Mouse (Mus musculus): ENCODE data around the gene Gstp3. TPM values are rescaled to one million over a fixed set of nuclear protein-coding genes. Genes with fewer than 3 reads are reported as not detected.

Gene Gstp3
- polyA plus RNA-seq, 1 experiment = 18.0 TPM

DNA sequence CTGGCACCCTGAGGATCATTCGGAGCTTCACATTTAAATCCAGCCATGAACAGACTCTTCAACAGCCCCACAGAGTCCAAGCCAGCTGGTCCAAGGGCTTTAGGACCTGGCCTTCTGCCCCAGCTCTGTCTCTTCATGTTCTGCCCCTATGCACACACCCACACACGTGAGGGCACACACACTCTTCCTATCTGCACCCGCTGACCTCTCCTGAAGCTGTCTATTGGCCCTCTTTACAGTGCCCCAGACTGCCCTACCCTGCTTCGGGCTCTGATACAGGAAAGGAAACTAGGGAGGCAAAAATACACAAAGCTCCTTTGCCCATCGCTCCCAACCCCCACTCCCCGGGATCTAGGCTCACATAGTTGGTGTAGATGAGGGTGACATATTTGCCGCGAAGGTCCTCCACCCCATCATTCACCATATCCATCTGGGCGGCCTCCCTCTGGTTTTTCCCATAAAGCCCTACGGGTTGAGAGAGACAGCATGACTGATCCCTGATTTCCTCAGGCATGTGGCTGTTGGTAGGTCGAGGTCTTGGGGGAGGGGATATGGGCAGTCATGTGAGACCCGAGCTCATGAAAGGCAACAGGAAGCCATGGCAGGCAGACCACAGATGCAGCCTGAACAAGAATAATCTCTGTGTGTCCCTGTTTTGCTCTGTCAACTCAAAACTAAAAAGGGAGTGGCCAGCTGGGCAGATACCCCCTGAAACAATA is 22.9 kb downstream of the Gstp3 start:
- H3K27ac ChIP-seq (ENCODE audit: control insufficient read depth, insufficient read depth, low read depth, low read length, poor library complexity) = no peak overlapping the region
- WGBS = 67% methylated on average over 12 of the region's 12 CpGs
- TF ChIP-seq CTCF (IDR thresholded peaks at IDR 0.05; ENCODE audit: control insufficient read depth, insufficient read depth, low read length) (no peak), POLR2A (IDR thresholded peaks at IDR 0.05; ENCODE audit: borderline replicate concordance, control insufficient read depth, low read depth, low read length) (no peak)
- H3K4me3 ChIP-seq (replicated peaks; ENCODE audit: control insufficient read depth, low read depth, low read length) = no peak overlapping the region
- H3K4me1 ChIP-seq (ENCODE audit: control insufficient read depth, insufficient read depth, low read length) = no peaks in the 10 kb centered on the region; the same call in 1 of the 2 replicates

DNA sequence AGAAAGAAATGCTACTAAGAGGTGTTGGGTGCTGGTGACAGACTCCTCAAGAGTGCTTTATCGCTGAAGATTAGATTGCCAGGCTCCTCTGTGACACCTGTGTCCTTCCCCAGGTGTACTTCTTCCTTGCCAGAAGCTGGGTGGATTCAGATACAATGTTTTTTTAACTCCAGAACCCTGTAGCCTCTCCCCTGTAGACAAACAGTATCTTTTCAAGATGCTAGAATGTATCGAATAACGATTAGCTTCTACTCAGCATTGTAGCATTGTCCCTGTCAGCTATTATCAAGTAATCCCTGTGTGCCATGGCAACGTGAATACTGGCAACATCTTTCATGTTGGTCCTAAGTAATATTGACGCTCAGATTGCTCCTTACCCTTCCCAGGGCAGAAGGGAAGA is 25.6 kb downstream of the Gstp3 start:
- no peaks in the 10 kb centered on the region; the same call in 1 of the 2 replicates for H3K4me1 ChIP-seq (ENCODE audit: control insufficient read depth, insufficient read depth, low read length)
- TF ChIP-seq CTCF (IDR thresholded peaks at IDR 0.05; ENCODE audit: control insufficient read depth, insufficient read depth, low read length) (no peak), POLR2A (IDR thresholded peaks at IDR 0.05; ENCODE audit: borderline replicate concordance, control insufficient read depth, low read depth, low read length) (no peak)
- no peak overlapping the region for H3K4me3 ChIP-seq (replicated peaks; ENCODE audit: control insufficient read depth, low read depth, low read length)
- H3K27ac ChIP-seq (ENCODE audit: control insufficient read depth, insufficient read depth, low read depth, low read length, poor library complexity) = no peak overlapping the region
- WGBS = 81% methylated on average over 5 of the region's 5 CpGs

DNA sequence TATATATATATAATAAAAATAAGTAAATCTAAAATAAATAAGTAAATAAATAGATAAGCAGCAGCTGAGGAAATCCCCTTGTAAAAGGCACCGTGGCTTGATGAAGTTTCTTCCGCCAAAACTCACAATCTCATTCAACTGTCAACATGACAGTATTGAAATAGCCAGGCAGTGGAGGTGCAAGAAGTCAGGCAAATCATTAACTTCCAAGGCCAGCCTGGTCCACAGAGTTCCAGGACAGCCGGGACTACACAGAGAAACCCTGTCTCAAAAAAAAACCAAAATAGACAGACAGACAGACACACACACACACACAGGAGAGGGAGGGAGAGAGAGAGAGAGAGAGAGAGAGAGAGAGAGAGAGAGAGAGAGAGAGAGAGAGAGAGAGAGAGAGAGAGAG is 26.1 kb downstream of the Gstp3 start:
- WGBS = 74% methylated on average over 3 of the region's 3 CpGs
- H3K27ac ChIP-seq (ENCODE audit: control insufficient read depth, insufficient read depth, low read depth, low read length, poor library complexity) = no peak overlapping the region
- no peak for TF ChIP-seq POLR2A (IDR thresholded peaks at IDR 0.05; ENCODE audit: borderline replicate concordance, control insufficient read depth, low read depth, low read length)
- TF ChIP-seq CTCF (IDR thresholded peaks at IDR 0.05; ENCODE audit: control insufficient read depth, insufficient read depth, low read length) = no peak

GRCm38 (mm10) chr19:4032668-4033067 is 26.7 kb downstream of the Gstp3 start:
- TF ChIP-seq POLR2A (IDR thresholded peaks at IDR 0.05; ENCODE audit: borderline replicate concordance, control insufficient read depth, low read depth, low read length) (no peak), CTCF (IDR thresholded peaks at IDR 0.05; ENCODE audit: control insufficient read depth, insufficient read depth, low read length) (no peak)
- H3K4me1 ChIP-seq (ENCODE audit: control insufficient read depth, insufficient read depth, low read length) = no peaks in the 10 kb centered on the region; the same call in 1 of the 2 replicates
- H3K27ac ChIP-seq (ENCODE audit: control insufficient read depth, insufficient read depth, low read depth, low read length, poor library complexity) = no peak overlapping the region
- H3K4me3 ChIP-seq (replicated peaks; ENCODE audit: control insufficient read depth, low read depth, low read length) = no peak overlapping the region
- WGBS = 79% methylated on average over 7 of the region's 7 CpGs

More for the DNA sequence above, 26.1 kb downstream of the Gstp3 start:
- Histone ChIP-seq H3K4me3 (replicated peaks; ENCODE audit: control insufficient read depth, low read depth, low read length) (no peak overlapping the region), H3K4me1 (ENCODE audit: control insufficient read depth, insufficient read depth, low read length) (no peaks in the 10 kb centered on the region; the same call in 1 of the 2 replicates)

DNA sequence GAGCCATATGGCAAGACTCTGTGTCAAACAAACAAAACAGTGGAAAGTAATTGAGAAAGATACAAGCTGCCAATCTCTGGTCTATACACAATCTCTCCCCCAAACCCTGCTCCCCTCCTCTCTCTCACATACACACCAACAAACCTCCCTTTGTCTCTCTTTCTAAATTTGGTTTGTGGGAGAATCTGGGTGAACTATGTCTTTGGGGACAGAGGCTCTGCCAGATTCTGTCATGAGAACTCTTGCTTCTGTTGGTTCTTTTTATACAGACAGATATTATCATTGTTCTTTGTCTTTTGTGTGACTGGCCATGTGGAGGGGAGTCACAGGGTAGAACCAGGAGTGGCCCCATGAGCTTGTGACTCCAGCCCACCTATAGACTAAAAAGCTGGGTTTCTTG is 31.8 kb downstream of the Gstp3 start:
- Histone ChIP-seq H3K4me3 (replicated peaks; ENCODE audit: control insufficient read depth, low read depth, low read length) (no peak overlapping the region), H3K4me1 (ENCODE audit: control insufficient read depth, insufficient read depth, low read length) (no peaks in the 10 kb centered on the region), H3K27ac (ENCODE audit: control insufficient read depth, insufficient read depth, low read depth, low read length, poor library complexity) (no peak overlapping the region)
- no peak for TF ChIP-seq CTCF (IDR thresholded peaks at IDR 0.05; ENCODE audit: control insufficient read depth, insufficient read depth, low read length)
- TF ChIP-seq POLR2A (IDR thresholded peaks at IDR 0.05; ENCODE audit: borderline replicate concordance, control insufficient read depth, low read depth, low read length) = no peak

DNA sequence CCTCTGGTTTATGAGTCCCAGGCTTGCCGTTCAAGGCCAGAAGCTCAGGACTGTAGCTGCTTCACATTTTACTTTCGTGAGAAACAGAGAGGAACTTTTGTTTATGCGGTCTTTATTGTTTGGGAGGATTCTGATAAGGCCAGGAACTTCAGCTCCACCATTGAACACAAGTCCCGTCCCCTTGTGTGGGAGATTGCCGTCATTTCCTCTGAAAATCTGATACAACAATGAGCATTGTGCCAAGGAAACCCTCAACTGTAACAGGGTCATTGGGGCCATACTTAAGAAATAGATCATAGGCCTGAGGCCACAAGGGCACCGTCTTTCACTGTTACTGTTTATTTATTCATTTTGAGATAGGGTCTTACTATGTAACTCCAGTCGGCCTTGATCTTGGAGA is 36.2 kb downstream of the Gstp3 start:
- Histone ChIP-seq H3K4me1 (ENCODE audit: control insufficient read depth, insufficient read depth, low read length) (no peaks in the 10 kb centered on the region; the same call in 1 of the 2 replicates), H3K4me3 (replicated peaks; ENCODE audit: control insufficient read depth, low read depth, low read length) (no peak overlapping the region), H3K27ac (ENCODE audit: control insufficient read depth, insufficient read depth, low read depth, low read length, poor library complexity) (no peak overlapping the region)
- WGBS = 75% methylated on average over 7 of the region's 7 CpGs
- no peak for TF ChIP-seq CTCF (IDR thresholded peaks at IDR 0.05; ENCODE audit: control insufficient read depth, insufficient read depth, low read length)
- TF ChIP-seq POLR2A (IDR thresholded peaks at IDR 0.05; ENCODE audit: borderline replicate concordance, control insufficient read depth, low read depth, low read length) = no peak

DNA sequence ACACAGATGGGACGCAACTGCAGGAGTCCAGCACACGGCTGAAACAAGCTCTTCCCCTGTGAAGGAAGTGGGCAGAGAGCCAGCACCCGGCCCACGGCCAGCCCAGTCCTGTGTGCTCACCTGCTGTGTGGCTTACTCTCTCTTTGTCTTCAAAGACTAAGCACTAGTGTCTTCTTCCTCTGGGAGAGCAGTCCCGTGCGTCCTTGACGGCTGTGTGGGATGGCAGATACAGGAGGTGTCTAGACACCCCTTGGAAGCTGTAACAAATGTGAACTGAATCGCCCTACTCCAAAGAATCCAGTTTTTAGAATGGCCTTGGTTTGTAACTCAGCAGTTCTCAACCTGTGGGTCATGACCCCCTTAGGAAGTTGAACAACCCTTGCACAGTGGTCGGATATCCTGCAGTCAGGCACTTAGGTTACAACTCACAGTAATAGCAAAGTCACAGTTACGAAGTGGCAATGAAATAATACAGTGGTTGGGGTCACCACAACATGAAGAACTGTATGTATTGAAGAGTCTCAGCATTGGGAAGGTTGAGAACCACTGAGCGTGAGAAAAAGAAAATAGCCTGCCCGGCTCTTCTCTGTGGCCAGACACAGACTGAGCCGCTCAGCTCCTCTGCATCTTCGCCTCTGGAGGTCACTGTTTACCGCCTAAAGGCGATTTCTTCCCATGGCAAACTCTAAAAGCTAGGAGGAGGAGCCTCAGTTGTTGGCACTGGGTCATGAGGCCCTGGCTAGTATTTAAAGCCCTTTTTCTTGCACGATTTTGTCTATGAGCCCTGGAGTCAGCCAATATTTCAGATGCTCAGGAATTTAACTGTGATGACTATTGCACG is 40.4 kb downstream of the Gstp3 start:
- TF ChIP-seq POLR2A (IDR thresholded peaks at IDR 0.05; ENCODE audit: borderline replicate concordance, control insufficient read depth, low read depth, low read length) (no peak), CTCF (IDR thresholded peaks at IDR 0.05; ENCODE audit: control insufficient read depth, insufficient read depth, low read length) (peak; percentile 72)
- WGBS = 18% methylated on average over 18 of the region's 18 CpGs
- Histone ChIP-seq H3K4me1 (ENCODE audit: control insufficient read depth, insufficient read depth, low read length) (no peaks in the 10 kb centered on the region; the same call in 1 of the 2 replicates), H3K27ac (ENCODE audit: control insufficient read depth, insufficient read depth, low read depth, low read length, poor library complexity) (no peak overlapping the region), H3K4me3 (replicated peaks; ENCODE audit: control insufficient read depth, low read depth, low read length) (no peak overlapping the region)

DNA sequence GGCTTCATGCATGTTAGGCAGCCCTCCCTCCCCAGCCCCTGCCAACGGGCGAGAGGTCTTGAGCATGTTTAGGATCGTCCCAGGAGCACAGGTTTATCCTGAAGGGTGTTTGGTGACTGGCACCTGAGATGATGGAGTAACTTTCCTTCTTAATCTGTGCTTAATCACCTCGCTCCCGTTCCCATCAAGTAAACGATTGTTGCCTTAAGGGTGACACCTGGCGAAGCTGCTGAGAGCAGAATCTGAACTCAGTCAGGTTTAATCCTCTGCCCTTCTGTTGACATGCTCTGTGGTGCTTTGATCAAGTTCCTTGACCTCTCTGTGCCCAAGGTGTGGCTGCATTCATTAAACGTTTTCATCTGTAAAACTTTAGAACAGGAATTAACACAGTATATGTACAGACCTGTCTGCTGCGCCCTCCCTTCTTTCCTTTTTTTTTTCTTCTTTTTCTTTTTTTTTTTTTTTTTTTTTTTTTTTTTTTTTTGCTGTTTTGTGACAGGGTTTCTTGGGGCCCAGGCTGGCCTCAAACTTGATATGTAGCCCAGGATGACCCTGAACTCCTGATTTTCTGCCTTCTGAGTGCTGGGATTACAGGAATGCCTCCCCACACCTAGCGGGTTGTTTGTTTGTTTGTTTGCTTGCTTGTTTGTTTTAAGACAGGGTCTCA is 41.3 kb downstream of the Gstp3 start:
- H3K27ac ChIP-seq (ENCODE audit: control insufficient read depth, insufficient read depth, low read depth, low read length, poor library complexity) = no peak overlapping the region
- H3K4me1 ChIP-seq (ENCODE audit: control insufficient read depth, insufficient read depth, low read length) = no peaks in the 10 kb centered on the region; the same call in 1 of the 2 replicates
- H3K4me3 ChIP-seq (replicated peaks; ENCODE audit: control insufficient read depth, low read depth, low read length) = no peak overlapping the region
- WGBS = 84% methylated on average over 10 of the region's 10 CpGs
- no peak for TF ChIP-seq POLR2A (IDR thresholded peaks at IDR 0.05; ENCODE audit: borderline replicate concordance, control insufficient read depth, low read depth, low read length)
- TF ChIP-seq CTCF (IDR thresholded peaks at IDR 0.05; ENCODE audit: control insufficient read depth, insufficient read depth, low read length) = no peak
